Mouse (Mus musculus) liver, embryonic 14.5 days (tissue): Measurements from ENCODE around the gene Kcnk6.
A peak's percentile ranks its signal among the peaks of the same experiment; 100 is the strongest.

ENCODE experiments used
- CTCF ChIP-seq: IDR thresholded peaks from 2 replicates; pipeline ENCODE4 v1.5.1; 2016; ENCODE audit warnings: antibody characterized with exemption, low read depth, control low read depth
- EP300 ChIP-seq: IDR thresholded peaks from 2 replicates; pipeline ENCODE4 v1.6.1; 2016; ENCODE audit warnings: antibody characterized with exemption, low read depth

GRCm38 (mm10) chr7:29244732-29245416 lies 12.6 kb upstream of the Kcnk6 start:
- TF ChIP-seq CTCF, result peak; percentile 75
- TF ChIP-seq EP300, result no peak
